Mouse (Mus musculus) ES-Bruce4 (cell line): Measurements from ENCODE around the gene Cab39. TPM values are rescaled to one million over a fixed set of nuclear protein-coding genes. Genes with fewer than 3 reads are reported as not detected.

Experiments
- H3K27ac ChIP-seq: 2 replicates; pipeline ENCODE4 v1.5.1; 2012; ENCODE audit warnings: low read length, inconsistent platforms; ENCODE audit not compliant: insufficient read depth
- H3K27me3 ChIP-seq: 2 replicates; pipeline ENCODE4 v1.6.1; 2012; ENCODE audit warnings: mild to moderate bottlenecking, low read length, inconsistent platforms; ENCODE audit not compliant: control insufficient read depth, poor library complexity, insufficient read depth, severe bottlenecking
- H3K36me3 ChIP-seq: 2 replicates; pipeline ENCODE4 v1.6.1; 2012; ENCODE audit warnings: inconsistent platforms, mild to moderate bottlenecking, low read length, moderate library complexity; ENCODE audit not compliant: control insufficient read depth, poor library complexity, insufficient read depth, severe bottlenecking
- H3K4me1 ChIP-seq: one replicate; pipeline ENCODE4 v1.8.1; 2011; ENCODE audit warnings: low read length; ENCODE audit not compliant: control insufficient read depth, insufficient read depth
- H3K4me3 ChIP-seq: 2 replicates; pipeline ENCODE4 v1.5.1; 2011; ENCODE audit warnings: low read depth, mild to moderate bottlenecking, low read length
- H3K9ac ChIP-seq: 2 replicates; pipeline ENCODE4 v1.6.1; 2012; ENCODE audit warnings: low read depth, mild to moderate bottlenecking, inconsistent platforms; ENCODE audit not compliant: poor library complexity, severe bottlenecking
- H3K9me3 ChIP-seq: replicated peaks from 2 replicates; pipeline ENCODE4 v1.6.1; 2012; ENCODE audit warnings: mild to moderate bottlenecking, low read length, inconsistent platforms; ENCODE audit not compliant: control insufficient read depth, poor library complexity, insufficient read depth, severe bottlenecking
- CTCF ChIP-seq: IDR thresholded peaks from one replicate; pipeline ENCODE4 v1.8.1; 2011; ENCODE audit warnings: low read depth, low read length
- EP300 ChIP-seq: IDR thresholded peaks from 2 replicates; pipeline ENCODE4 v1.6.1; 2011; ENCODE audit warnings: low read depth, low read length; ENCODE audit not compliant: insufficient read depth
- POLR2A ChIP-seq: IDR thresholded peaks from one replicate; pipeline ENCODE4 v1.8.1; 2011; ENCODE audit warnings: low read length; ENCODE audit not compliant: insufficient read depth
- polyA plus RNA-seq: library from polyadenylated mRNA; stranded (reverse); fragments of >200 nt; gene quantifications from 2 replicates; pipeline ENCODE4 v1.2.4, GENCODE M21; 2011; ENCODE audit warnings: low read depth; ENCODE audit not compliant: missing spikeins, insufficient read depth, insufficient read length

Gene Cab39
- polyA plus RNA-seq, 1 experiment, result 75.2 TPM

GRCm38 (mm10) chr1:85870001-85870400 lies 76.8 kb downstream of the Cab39 start:
- Histone ChIP-seq H3K9ac (no peak overlapping the region), H3K36me3 (no peaks in the 10 kb centered on the region), H3K27me3 (no peaks in the 10 kb centered on the region), H3K9me3 (peaks cover 22% of the 10 kb centered on the region), H3K27ac (no peak overlapping the region), H3K4me1 (no peaks in the 10 kb centered on the region), H3K4me3 (no peak overlapping the region)
- TF ChIP-seq CTCF, result no peak
- TF ChIP-seq EP300, result no peak
- TF ChIP-seq POLR2A, result no peak

GRCm38 (mm10) chr1:85870546-85870945 lies 77.3 kb downstream of the Cab39 start:
- H3K27ac ChIP-seq, result no peak overlapping the region
- H3K4me1 ChIP-seq, result no peaks in the 10 kb centered on the region
- H3K9me3 ChIP-seq, result peaks cover 21% of the 10 kb centered on the region
- TF ChIP-seq EP300, result no peak
- no peak overlapping the region for H3K4me3 ChIP-seq
- no peak overlapping the region for H3K9ac ChIP-seq
- no peaks in the 10 kb centered on the region for H3K27me3 ChIP-seq
- H3K36me3 ChIP-seq, result no peaks in the 10 kb centered on the region

- H3K27me3 ChIP-seq, result no peaks in the 10 kb centered on the region
- H3K36me3 ChIP-seq, result no peaks in the 10 kb centered on the region
- H3K4me1 ChIP-seq, result no peaks in the 10 kb centered on the region
- H3K27ac ChIP-seq, result no peak overlapping the region
- no peak for TF ChIP-seq EP300
- no peak for TF ChIP-seq POLR2A
- no peak for TF ChIP-seq CTCF
- no peak overlapping the region for H3K9ac ChIP-seq
- no peak overlapping the region for H3K4me3 ChIP-seq
- peaks cover 39% of the 10 kb centered on the region for H3K9me3 ChIP-seq
Measured at GRCm38 (mm10) chr1:85882003-85882402, 88.8 kb downstream of the Cab39 start.

- Histone ChIP-seq H3K9ac (no peak overlapping the region), H3K27ac (no peak overlapping the region), H3K9me3 (peaks cover 9% of the 10 kb centered on the region; the same call in 1 of the 2 replicates), H3K4me1 (no peaks in the 10 kb centered on the region), H3K27me3 (no peaks in the 10 kb centered on the region), H3K36me3 (no peaks in the 10 kb centered on the region), H3K4me3 (no peak overlapping the region)
- TF ChIP-seq EP300 (no peak), CTCF (no peak), POLR2A (no peak)
Measured at GRCm38 (mm10) chr1:85887221-85887620, 94.0 kb downstream of the Cab39 start.

- peak within 1 kb of the TSS; percentile 81 for H3K9ac ChIP-seq
- no peaks in the 10 kb centered on the region for H3K36me3 ChIP-seq
- H3K4me1 ChIP-seq, result no peaks in the 10 kb centered on the region
- H3K27me3 ChIP-seq, result no peaks in the 10 kb centered on the region
- H3K9me3 ChIP-seq, result no peaks in the 10 kb centered on the region
- no peak within 1 kb of the TSS for H3K27ac ChIP-seq
- peak within 1 kb of the TSS; percentile 89 for H3K4me3 ChIP-seq
- TF ChIP-seq POLR2A, result peak; percentile 26
- TF ChIP-seq CTCF, result no peak
- TF ChIP-seq EP300, result 0 out of 2 replicates have a peak, but pooled peaks have one; percentile 15
Measured at GRCm38 (mm10) chr1:85894231-85894747, 101.0 kb downstream of the Cab39 start, which contains the start of gene Itm2c. Gene Itm2c, plus strand, starts transcription at chr1:85894281.

GRCm38 (mm10) chr1:85894748-85895360 lies 101.6 kb downstream of the Cab39 start:
- Histone ChIP-seq H3K27ac (no peak overlapping the region), H3K4me1 (no peaks in the 10 kb centered on the region), H3K9me3 (no peaks in the 10 kb centered on the region), H3K27me3 (no peaks in the 10 kb centered on the region), H3K4me3 (peak overlapping the region; percentile 89), H3K36me3 (no peaks in the 10 kb centered on the region), H3K9ac (peak overlapping the region; percentile 81)
- no peak for TF ChIP-seq POLR2A
- no peak for TF ChIP-seq EP300
- TF ChIP-seq CTCF, result no peak
